Mouse (Mus musculus) megakaryocyte, embryonic 14.5 days (primary cell): ENCODE measurements around the gene Arhgap22.

ENCODE experiments used
- FLI1 ChIP-seq: IDR thresholded peaks from 2 replicates; pipeline ENCODE4 v1.6.1; 2012; ENCODE audit warnings: low read length, inconsistent platforms, mixed read lengths
- GATA1 ChIP-seq: IDR thresholded peaks from 3 replicates; pipeline ENCODE4 v1.6.1; 2012; ENCODE audit warnings: mixed read lengths, low read length, inconsistent platforms, borderline replicate concordance

GRCm38 (mm10) chr14:33319541-33320521 is 106.0 kb downstream of the Arhgap22 start:
- no peak for TF ChIP-seq GATA1
- TF ChIP-seq FLI1 = no peak
